In the genomic region with DNA sequence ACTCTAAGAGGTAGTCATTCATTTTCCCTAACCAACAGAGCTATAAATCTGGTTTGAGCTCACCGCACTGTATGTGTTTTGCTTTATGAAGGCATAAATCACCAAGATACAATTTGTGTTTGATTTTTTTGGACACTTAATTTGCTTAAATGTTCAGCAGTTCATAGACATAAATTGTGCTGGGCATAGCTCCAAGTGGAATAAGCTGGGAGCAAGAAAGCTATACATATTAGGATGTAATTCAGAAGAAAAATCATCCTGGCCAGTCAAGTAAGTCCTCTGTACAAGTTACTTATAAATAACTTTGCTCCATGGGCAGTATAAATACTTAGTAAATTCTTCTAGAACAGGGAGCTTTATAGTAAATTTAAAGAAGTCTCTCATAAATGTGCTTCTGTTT, we compare ENCODE assay signal across 16 mouse cellular contexts.
"Had no signal": no experiment of that assay in that cellular context is flagged by ENCODE, and none has a peak within 500 bp of the region (broad histone marks: within the 10 kb centered on the region; RNA-seq: fewer than 3 reads in every experiment).

No protein-coding gene starts in this region.

- H3K9me3 ChIP-seq: megakaryocyte, embryonic 14.5 days; midbrain, embryonic 13.5 days; midbrain, embryonic 15.5 days; neural tube, embryonic 12.5 days; stomach, embryonic 15.5 days had no signal

- DNase-seq: liver, postnatal 0 days; lung, adult 2 months; lung, postnatal 14 days; lung, postnatal 36 days; right cerebral cortex, postnatal 14 days; thymus, adult 2 months; thymus, postnatal 25 days; thymus, postnatal 4 days had no signal

- H3K27ac ChIP-seq: macrophage; midbrain, embryonic 13.5 days; midbrain, embryonic 15.5 days; neural tube, embryonic 12.5 days; stomach, embryonic 15.5 days; stomach, postnatal 0 days had no signal

- H3K4me1 ChIP-seq: megakaryocyte, embryonic 14.5 days; midbrain, embryonic 13.5 days; midbrain, embryonic 15.5 days; neural tube, embryonic 12.5 days; stomach, embryonic 15.5 days had no signal

- ATAC-seq: liver, postnatal 0 days; midbrain, embryonic 13.5 days; midbrain, embryonic 15.5 days had no signal

- H3K9ac ChIP-seq: liver, postnatal 0 days; midbrain, embryonic 13.5 days; midbrain, embryonic 15.5 days; neural tube, embryonic 12.5 days; stomach, embryonic 15.5 days had no signal

- H3K36me3 ChIP-seq: midbrain, embryonic 13.5 days; midbrain, embryonic 15.5 days; neural tube, embryonic 12.5 days; stomach, embryonic 15.5 days had no signal

- H3K4me2 ChIP-seq: midbrain, embryonic 11.5 days; midbrain, embryonic 13.5 days; midbrain, embryonic 15.5 days; neural tube, embryonic 12.5 days; stomach, embryonic 15.5 days had no signal

- H3K4me3 ChIP-seq: megakaryocyte, embryonic 14.5 days; midbrain, embryonic 13.5 days; midbrain, embryonic 15.5 days; neural tube, embryonic 12.5 days; stomach, embryonic 15.5 days had no signal

- H3K27me3 ChIP-seq: megakaryocyte, embryonic 14.5 days; midbrain, embryonic 13.5 days; midbrain, embryonic 15.5 days; neural tube, embryonic 12.5 days; stomach, embryonic 15.5 days had no signal
